8 mouse cellular contexts compared by ENCODE assay signal in the genomic region with DNA sequence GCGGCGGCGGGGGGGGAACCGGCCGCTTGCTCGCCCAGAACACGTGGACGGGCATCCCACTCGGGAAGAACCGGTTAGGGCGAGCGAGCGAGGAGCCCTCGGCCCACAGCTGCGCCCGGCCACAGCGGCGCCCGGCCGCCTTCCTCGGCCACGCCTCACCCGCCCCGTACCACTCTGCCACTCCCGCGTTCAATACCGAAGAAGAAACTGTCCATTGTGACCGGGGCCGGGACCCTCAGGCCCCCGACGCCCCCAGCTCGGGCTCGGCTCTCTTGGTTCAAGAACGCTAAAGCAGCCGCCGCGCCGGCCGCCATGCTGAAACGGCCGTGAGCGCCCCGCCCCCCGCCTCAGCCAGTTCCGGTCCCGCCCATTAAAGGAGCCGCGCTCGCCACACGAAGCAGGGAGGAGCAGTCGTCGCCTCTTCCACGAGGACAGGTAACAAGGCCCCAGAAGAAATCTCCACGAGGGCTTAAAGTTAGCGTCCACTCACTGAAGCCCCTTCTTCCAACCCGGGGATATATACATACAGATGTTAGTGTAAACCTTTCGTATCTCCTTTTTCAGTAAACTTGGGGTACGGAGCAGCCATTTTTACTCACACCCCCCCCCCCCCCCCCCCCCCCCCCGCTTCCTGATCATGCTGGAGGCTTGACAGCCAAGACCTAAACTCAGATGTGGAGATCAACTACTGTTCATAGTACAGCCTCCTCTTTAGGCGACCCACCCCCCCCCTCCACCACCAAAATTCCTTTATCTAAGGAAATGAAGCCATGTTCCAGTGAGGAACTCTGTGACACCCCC. TPM values are rescaled to one million over a fixed set of nuclear protein-coding genes. Genes with fewer than 3 reads are reported as not detected.
DNase-seq lines count a peak whose midpoint lies in the region; ATAC-seq lines count a peak whose summit lies in the region.

A gene (minus strand): TSS at position 349 of the 801 bp plus-strand sequence.

- H3K9ac ChIP-seq in hindbrain, embryonic 15.5 days, result peak within 1 kb of the TSS; percentile 86

- peaks cover 26% of the 10 kb centered on the region; the same call in 1 of the 2 replicates for H3K79me2 ChIP-seq in macrophage (ENCODE audit: inconsistent target)

- H3K4me3 ChIP-seq in hindbrain, embryonic 15.5 days, result peak within 1 kb of the TSS; percentile 92
- peak within 1 kb of the TSS; percentile 59 for H3K4me3 ChIP-seq in macrophage (ENCODE audit: inconsistent target)

- H3K9me3 ChIP-seq in hindbrain, embryonic 15.5 days, result no peaks in the 10 kb centered on the region

- ATAC-seq in hindbrain, embryonic 15.5 days (ENCODE audit: low FRiP score, low read depth), result peak; percentile 92

- peak within 1 kb of the TSS; percentile 53; the same call in 1 of the 2 replicates for H3K27ac ChIP-seq in hindbrain, embryonic 15.5 days (replicated peaks)
- H3K27ac ChIP-seq in macrophage, result no peak within 1 kb of the TSS

- DNase-seq in T-cell, adult 2 months (ENCODE audit: low spot score), result peak; percentile 84
- peak; percentile 74 to 88 for DNase-seq in cerebellum, postnatal 25 days
- peak; percentile 68 to 72 for DNase-seq in frontal cortex, postnatal 36 days (ENCODE audit: low spot score in 2 of 2)
- peak; percentile 48 for DNase-seq in left cerebral cortex, adult 11 months (ENCODE audit: low spot score)
- DNase-seq in right cerebral cortex, adult 18-20 months, result peak; percentile 79
- DNase-seq in urinary bladder, postnatal 25 days (ENCODE audit: low spot score), result peak; percentile 82

- peaks cover 23% of the 10 kb centered on the region for H3K27me3 ChIP-seq in hindbrain, embryonic 15.5 days

- peak within 1 kb of the TSS; percentile 97 for H3K4me2 ChIP-seq in hindbrain, embryonic 15.5 days

- H3K4me1 ChIP-seq in hindbrain, embryonic 15.5 days (replicated peaks), result peaks cover 22% of the 10 kb centered on the region

- peaks cover 26% of the 10 kb centered on the region for H3K36me3 ChIP-seq in hindbrain, embryonic 15.5 days
- peaks cover 31% of the 10 kb centered on the region for H3K36me3 ChIP-seq in macrophage (ENCODE audit: inconsistent target)

- WGBS in hindbrain, embryonic 15.5 days, result under 1% methylated on average over 59 of the region's 60 CpGs
- WGBS in macrophage (ENCODE audit: missing documents), result under 1% methylated on average over 50 of the region's 60 CpGs

RNA-seq across cellular contexts. Expression of the gene that starts here (rescaled TPM):
- 6.9 and 7.3 TPM in 2 replicates for polyA plus RNA-seq in hindbrain, embryonic 15.5 days (2015; fragmentation: Nextera tagmentation; extraction: Ambion mirVana)
- 10 to 100 TPM in 9 of 26 experiments, 1 to 10 TPM in 17; 5.4 to 16.7 (median 8.5) TPM for total RNA-seq in macrophage (2018; cell fraction: chromatin; rRNA removed)
- 10 to 100 TPM in 22 of 26 experiments, 1 to 10 TPM in 4; 6.9 to 23.5 (median 15.8) TPM for total RNA-seq in macrophage (2018; cell fraction: cytosol; rRNA removed)
- 10 to 100 TPM in 7 of 26 experiments, 1 to 10 TPM in 19; 2.0 to 20.9 (median 7.7) TPM for total RNA-seq in macrophage (2018; cell fraction: nucleus; rRNA removed)
- polyA plus RNA-seq in macrophage (2018), result 11.7 to 64.5 TPM (median 22.5 TPM) in 3 replicates
